Mouse (Mus musculus): ENCODE results near the gene Ssbp2.

- TF ChIP-seq POLR2A (IDR thresholded peaks at IDR 0.05; ENCODE audit: control insufficient read depth, extremely low read depth, insufficient read depth, low read length, poor library complexity), result no peak
- TF ChIP-seq CTCF (IDR thresholded peaks at IDR 0.05; ENCODE audit: borderline replicate concordance, control insufficient read depth, extremely low read depth, insufficient read depth, low read length, poor library complexity), result no peak
Measured at GRCm38 (mm10) chr13:91451405-91452166, 8.5 kb upstream of the Ssbp2 start.

Measured in thymus, adult 2 months (tissue).